Mouse (Mus musculus) limb, embryonic 10.5 days (tissue): ENCODE measurements around the gene Ablim2. TPM values are rescaled to one million over a fixed set of nuclear protein-coding genes. Genes with fewer than 3 reads are reported as not detected.

ENCODE experiments used
- DNase-seq: peaks from one replicate; pipeline ENCODE4 v3.0.0-alpha.2; 2017; ENCODE audit warnings: low spot score
- H3K27ac ChIP-seq: fragments of 300-500 bp; sonication (generic); 2 replicates; pipeline ENCODE4 v1.5.1; 2016; ENCODE audit warnings: mild to moderate bottlenecking
- H3K27me3 ChIP-seq: fragments of 300-500 bp; sonication (generic); 2 replicates; pipeline ENCODE4 v1.6.1; 2016; ENCODE audit warnings: low read depth, mild to moderate bottlenecking; ENCODE audit not compliant: poor library complexity, severe bottlenecking
- H3K36me3 ChIP-seq: fragments of 300-500 bp; sonication (generic); 2 replicates; pipeline ENCODE4 v1.6.1; 2016; ENCODE audit warnings: mild to moderate bottlenecking, moderate library complexity
- H3K4me1 ChIP-seq: fragments of 300-500 bp; sonication (generic); 2 replicates; pipeline ENCODE4 v1.6.1; 2016
- H3K4me3 ChIP-seq: fragments of 300-500 bp; sonication (generic); 2 replicates; pipeline ENCODE4 v1.5.1; 2016; ENCODE audit warnings: mild to moderate bottlenecking, moderate library complexity
- H3K9me3 ChIP-seq: fragments of 300-500 bp; sonication (generic); replicated peaks from 2 replicates; pipeline ENCODE4 v1.6.1; 2016; ENCODE audit warnings: mild to moderate bottlenecking
- WGBS: fragments of 180-500 bp; shearing (Covaris S2); methylation state at CpG from one replicate; pipeline ENCODE4 v1.1.7; 2016; 5-methylcytosine and 5-hydroxymethylcytosine counted together
- polyA plus RNA-seq: library from polyadenylated mRNA; unstranded; fragments of >200 nt; fragmentation: Nextera tagmentation; extraction: Ambion mirVana; gene quantifications from 2 replicates; pipeline ENCODE4 v1.2.1, GENCODE M21; 2016

Gene Ablim2
- polyA plus RNA-seq, 1 experiment from 2014 or later, result 0.74 TPM

GRCm38 (mm10) chr5:35743238-35743951 is 14.3 kb upstream of the Ablim2 start:
- Histone ChIP-seq H3K9me3 (no peaks in the 10 kb centered on the region), H3K4me1 (peaks cover 13% of the 10 kb centered on the region), H3K27me3 (peaks cover 44% of the 10 kb centered on the region), H3K4me3 (no peak overlapping the region), H3K27ac (no peak overlapping the region), H3K36me3 (no peaks in the 10 kb centered on the region)
- DNase-seq, result no peak
- 76% methylated on average over 8 of the region's 8 CpGs for WGBS

GRCm38 (mm10) chr5:35743990-35744722 is 13.5 kb upstream of the Ablim2 start:
- WGBS, result 85% methylated on average over 7 of the region's 7 CpGs
- Histone ChIP-seq H3K4me3 (no peak overlapping the region), H3K4me1 (peaks cover 13% of the 10 kb centered on the region), H3K36me3 (no peaks in the 10 kb centered on the region), H3K9me3 (no peaks in the 10 kb centered on the region), H3K27ac (no peak overlapping the region), H3K27me3 (peaks cover 37% of the 10 kb centered on the region)
- no peak for DNase-seq

- 80% methylated on average over 5 of the region's 5 CpGs for WGBS
- Histone ChIP-seq H3K36me3 (no peaks in the 10 kb centered on the region), H3K27ac (no peak overlapping the region), H3K4me3 (no peak overlapping the region), H3K9me3 (no peaks in the 10 kb centered on the region), H3K27me3 (peaks cover 24% of the 10 kb centered on the region), H3K4me1 (peaks cover 8% of the 10 kb centered on the region; the same call in 1 of the 2 replicates)
- no peak for DNase-seq
Observed at GRCm38 (mm10) chr5:35745406-35745805, 12.3 kb upstream of the Ablim2 start.

- H3K27ac ChIP-seq, result no peak overlapping the region
- 29% methylated on average over 4 of the region's 4 CpGs for WGBS
- no peaks in the 10 kb centered on the region for H3K36me3 ChIP-seq
- H3K4me1 ChIP-seq, result no peaks in the 10 kb centered on the region
- DNase-seq, result peak; percentile 78
- no peak overlapping the region for H3K4me3 ChIP-seq
- no peaks in the 10 kb centered on the region for H3K9me3 ChIP-seq
- peaks cover 9% of the 10 kb centered on the region; the same call in 1 of the 2 replicates for H3K27me3 ChIP-seq
Observed at GRCm38 (mm10) chr5:35746910-35747309, 10.8 kb upstream of the Ablim2 start.

GRCm38 (mm10) chr5:35749416-35749815 is 8.3 kb upstream of the Ablim2 start:
- H3K4me1 ChIP-seq, result no peaks in the 10 kb centered on the region
- no peak for DNase-seq
- 61% methylated on average over 3 of the region's 3 CpGs for WGBS
- no peaks in the 10 kb centered on the region for H3K36me3 ChIP-seq
- H3K27ac ChIP-seq, result no peak overlapping the region
- no peaks in the 10 kb centered on the region for H3K27me3 ChIP-seq
- H3K4me3 ChIP-seq, result no peak overlapping the region
- H3K9me3 ChIP-seq, result no peaks in the 10 kb centered on the region

GRCm38 (mm10) chr5:35750026-35750425 is 7.7 kb upstream of the Ablim2 start:
- Histone ChIP-seq H3K9me3 (no peaks in the 10 kb centered on the region), H3K4me1 (no peaks in the 10 kb centered on the region), H3K27me3 (no peaks in the 10 kb centered on the region), H3K36me3 (no peaks in the 10 kb centered on the region), H3K4me3 (no peak overlapping the region), H3K27ac (no peak overlapping the region)
- no peak for DNase-seq
- 80% methylated on average over 1 of the region's 1 CpGs for WGBS

- 89% methylated on average over 7 of the region's 7 CpGs for WGBS
Observed at GRCm38 (mm10) chr5:35751016-35751415, 6.7 kb upstream of the Ablim2 start.

GRCm38 (mm10) chr5:35755131-35755733 is 2.4 kb upstream of the Ablim2 start:
- no peak overlapping the region for H3K4me3 ChIP-seq
- DNase-seq, result no peak
- peaks cover 46% of the 10 kb centered on the region for H3K27me3 ChIP-seq
- peaks cover 22% of the 10 kb centered on the region for H3K4me1 ChIP-seq
- H3K36me3 ChIP-seq, result no peaks in the 10 kb centered on the region
- no peaks in the 10 kb centered on the region for H3K9me3 ChIP-seq
- no peak overlapping the region for H3K27ac ChIP-seq
- WGBS, result 28% methylated on average over 5 of the region's 5 CpGs

More at GRCm38 (mm10) chr5:35751016-35751415, 6.7 kb upstream of the Ablim2 start:
- Histone ChIP-seq H3K9me3 (no peaks in the 10 kb centered on the region), H3K4me1 (no peaks in the 10 kb centered on the region), H3K36me3 (no peaks in the 10 kb centered on the region), H3K27me3 (peaks cover 3% of the 10 kb centered on the region), H3K4me3 (no peak overlapping the region), H3K27ac (no peak overlapping the region)
- DNase-seq, result no peak

- Histone ChIP-seq H3K27ac (no peak overlapping the region), H3K4me1 (peaks cover 22% of the 10 kb centered on the region), H3K36me3 (no peaks in the 10 kb centered on the region), H3K9me3 (no peaks in the 10 kb centered on the region), H3K4me3 (no peak overlapping the region), H3K27me3 (peaks cover 53% of the 10 kb centered on the region)
- DNase-seq, result no peak
- 87% methylated on average over 4 of the region's 4 CpGs for WGBS
Observed at GRCm38 (mm10) chr5:35756020-35756419, 1.7 kb upstream of the Ablim2 start.

- Histone ChIP-seq H3K27me3 (peaks cover 63% of the 10 kb centered on the region), H3K4me1 (peaks cover 22% of the 10 kb centered on the region), H3K27ac (no peak overlapping the region), H3K9me3 (no peaks in the 10 kb centered on the region), H3K36me3 (no peaks in the 10 kb centered on the region), H3K4me3 (peak overlapping the region; percentile 65)
- WGBS, result 18% methylated on average over 22 of the region's 26 CpGs
- no peak for DNase-seq
Observed at GRCm38 (mm10) chr5:35756997-35757638, 562 bp upstream of the Ablim2 start.

GRCm38 (mm10) chr5:35758081-35759053 is 687 bp downstream of the Ablim2 start:
- peak; percentile 42 for DNase-seq
- WGBS, result 2% methylated on average over 40 of the region's 40 CpGs
- H3K9me3 ChIP-seq, result no peaks in the 10 kb centered on the region
- peaks cover 66% of the 10 kb centered on the region for H3K27me3 ChIP-seq
- H3K4me1 ChIP-seq, result peaks cover 22% of the 10 kb centered on the region
- no peaks in the 10 kb centered on the region for H3K36me3 ChIP-seq
- H3K27ac ChIP-seq, result no peak overlapping the region
- peak overlapping the region; percentile 65 for H3K4me3 ChIP-seq

- Histone ChIP-seq H3K4me1 (peaks cover 22% of the 10 kb centered on the region), H3K9me3 (no peaks in the 10 kb centered on the region), H3K4me3 (no peak overlapping the region), H3K27me3 (peaks cover 70% of the 10 kb centered on the region), H3K36me3 (no peaks in the 10 kb centered on the region), H3K27ac (no peak overlapping the region)
- DNase-seq, result no peak
- WGBS, result 75% methylated on average over 5 of the region's 5 CpGs
Observed at GRCm38 (mm10) chr5:35761323-35761722, 3.6 kb downstream of the Ablim2 start.
